Mouse (Mus musculus): ENCODE measurements at regions not wholly inside any gene's neighbourhood (a gene's known extent, or its start where the extent isn't known, plus 50 kb on each side); places are given as distances from the start of the nearest gene placed in this dataset.

GRCm38 (mm10) chr1:35708176-35708788, 359.9 kb upstream of the Hs6st1 start:
- 75% methylated on average over 2 of the region's 2 CpGs for WGBS
- H3K4me2 ChIP-seq (replicated peaks; ENCODE audit: low read depth, low read length) = no peak overlapping the region
- H3K9ac ChIP-seq (replicated peaks; ENCODE audit: low read depth) = no peak overlapping the region
- H3K27me3 ChIP-seq (replicated peaks; ENCODE audit: insufficient read depth, low read length) = no peaks in the 10 kb centered on the region
- no peak overlapping the region for H3K4me3 ChIP-seq (ENCODE audit: low read depth, low read length)
- H3K36me3 ChIP-seq (ENCODE audit: insufficient read depth, low read length) = no peaks in the 10 kb centered on the region
- H3K9me3 ChIP-seq (ENCODE audit: low read length) = no peaks in the 10 kb centered on the region
- H3K27ac ChIP-seq (ENCODE audit: low read length) = no peak overlapping the region
- TF ChIP-seq CTCF (IDR thresholded peaks at IDR 0.05) = 0 out of 2 replicates have a peak, but pooled peaks have one; percentile 7
- no peak for TF ChIP-seq EP300 (IDR thresholded peaks at IDR 0.05)
- DNase-seq (ENCODE audit: low spot score) = no peak
- ATAC-seq = no peak
- H3K4me1 ChIP-seq (ENCODE audit: insufficient read depth, low read depth, low read length) = no peaks in the 10 kb centered on the region

DNA sequence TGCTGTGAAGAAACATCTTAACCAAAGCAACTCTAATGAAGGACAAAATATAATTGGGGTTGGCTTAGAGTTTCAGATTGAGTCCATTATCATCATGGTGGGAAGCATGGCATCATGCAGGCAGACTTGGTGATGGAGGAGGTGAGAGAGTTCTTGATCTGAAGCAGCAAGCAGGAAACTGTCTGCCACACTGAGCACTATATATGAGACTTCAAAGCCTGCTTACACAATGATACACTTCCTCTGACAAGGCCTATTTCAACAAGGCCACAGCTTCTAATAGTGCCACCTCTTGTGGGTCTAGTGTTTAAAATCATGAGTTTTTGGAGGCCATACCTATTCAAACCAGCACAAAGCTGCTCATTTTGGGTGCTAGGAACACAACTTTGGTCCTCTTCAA, 359.0 kb upstream of the Hs6st1 start:
- H3K36me3 ChIP-seq (ENCODE audit: insufficient read depth, low read length) = no peaks in the 10 kb centered on the region
- no peaks in the 10 kb centered on the region for H3K4me1 ChIP-seq (ENCODE audit: insufficient read depth, low read depth, low read length)
- DNase-seq (ENCODE audit: low spot score) = no peak
- H3K9me3 ChIP-seq (ENCODE audit: low read length) = no peaks in the 10 kb centered on the region
- no peak for TF ChIP-seq CTCF (IDR thresholded peaks at IDR 0.05)
- no peak for TF ChIP-seq EP300 (IDR thresholded peaks at IDR 0.05)
- H3K9ac ChIP-seq (replicated peaks; ENCODE audit: low read depth) = no peak overlapping the region
- no peak overlapping the region for H3K4me3 ChIP-seq (ENCODE audit: low read depth, low read length)
- no peak overlapping the region for H3K4me2 ChIP-seq (replicated peaks; ENCODE audit: low read depth, low read length)
- H3K27me3 ChIP-seq (replicated peaks; ENCODE audit: insufficient read depth, low read length) = no peaks in the 10 kb centered on the region
- H3K27ac ChIP-seq (ENCODE audit: low read length) = no peak overlapping the region
- no peak for ATAC-seq

GRCm38 (mm10) chr1:35713961-35714360, 354.2 kb upstream of the Hs6st1 start:
- no peak for DNase-seq (ENCODE audit: low spot score)
- H3K4me1 ChIP-seq (ENCODE audit: insufficient read depth, low read depth, low read length) = no peaks in the 10 kb centered on the region
- no peaks in the 10 kb centered on the region for H3K36me3 ChIP-seq (ENCODE audit: insufficient read depth, low read length)
- H3K9me3 ChIP-seq (ENCODE audit: low read length) = no peaks in the 10 kb centered on the region
- TF ChIP-seq EP300 (IDR thresholded peaks at IDR 0.05) = no peak
- TF ChIP-seq CTCF (IDR thresholded peaks at IDR 0.05) = no peak
- no peak overlapping the region for H3K9ac ChIP-seq (replicated peaks; ENCODE audit: low read depth)
- no peak overlapping the region for H3K27ac ChIP-seq (ENCODE audit: low read length)
- no peaks in the 10 kb centered on the region for H3K27me3 ChIP-seq (replicated peaks; ENCODE audit: insufficient read depth, low read length)
- H3K4me2 ChIP-seq (replicated peaks; ENCODE audit: low read depth, low read length) = no peak overlapping the region
- no peak overlapping the region for H3K4me3 ChIP-seq (ENCODE audit: low read depth, low read length)
- no peak for ATAC-seq
- 57% methylated on average over 4 of the region's 4 CpGs for WGBS

- Histone ChIP-seq H3K36me3 (ENCODE audit: insufficient read depth, low read length) (no peaks in the 10 kb centered on the region), H3K27ac (ENCODE audit: low read length) (no peak overlapping the region), H3K27me3 (replicated peaks; ENCODE audit: insufficient read depth, low read length) (no peaks in the 10 kb centered on the region), H3K9ac (replicated peaks; ENCODE audit: low read depth) (no peak overlapping the region), H3K9me3 (ENCODE audit: low read length) (no peaks in the 10 kb centered on the region), H3K4me1 (ENCODE audit: insufficient read depth, low read depth, low read length) (no peaks in the 10 kb centered on the region), H3K4me2 (replicated peaks; ENCODE audit: low read depth, low read length) (no peak overlapping the region), H3K4me3 (ENCODE audit: low read depth, low read length) (no peak overlapping the region)
- no peak for TF ChIP-seq EP300 (IDR thresholded peaks at IDR 0.05)
- peak; percentile 35; the same call in 1 of the 2 replicates for TF ChIP-seq CTCF (IDR thresholded peaks at IDR 0.05)
- WGBS = 59% methylated on average over 6 of the region's 6 CpGs
- ATAC-seq (no peak), DNase-seq (ENCODE audit: low spot score) (no peak)
Measured at GRCm38 (mm10) chr1:35715931-35716330, 352.3 kb upstream of the Hs6st1 start.

DNA sequence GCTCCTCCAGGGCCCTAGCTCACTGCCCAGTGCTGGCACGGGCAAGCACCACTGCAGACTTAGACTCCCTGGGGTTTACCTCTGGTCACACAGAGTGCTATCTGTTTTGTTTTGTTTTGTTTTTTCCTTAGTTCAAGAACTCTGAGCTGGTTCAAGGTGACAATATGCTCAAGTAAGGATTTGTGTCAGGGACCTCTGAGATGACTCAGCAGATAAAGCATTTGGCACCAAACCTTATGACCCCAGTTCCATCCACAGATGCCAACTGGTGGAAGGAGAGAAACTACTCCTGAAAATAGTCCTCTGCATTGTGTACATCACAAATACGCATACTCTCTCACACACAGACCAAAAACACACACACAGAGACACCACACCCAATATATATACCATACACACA, 351.0 kb upstream of the Hs6st1 start:
- Histone ChIP-seq H3K4me3 (ENCODE audit: low read depth, low read length) (no peak overlapping the region), H3K27me3 (replicated peaks; ENCODE audit: insufficient read depth, low read length) (no peaks in the 10 kb centered on the region), H3K9ac (replicated peaks; ENCODE audit: low read depth) (no peak overlapping the region), H3K36me3 (ENCODE audit: insufficient read depth, low read length) (no peaks in the 10 kb centered on the region), H3K27ac (ENCODE audit: low read length) (no peak overlapping the region), H3K4me1 (ENCODE audit: insufficient read depth, low read depth, low read length) (no peaks in the 10 kb centered on the region), H3K4me2 (replicated peaks; ENCODE audit: low read depth, low read length) (no peak overlapping the region), H3K9me3 (ENCODE audit: low read length) (no peaks in the 10 kb centered on the region)
- WGBS = 86% methylated on average over 2 of the region's 2 CpGs
- TF ChIP-seq EP300 (IDR thresholded peaks at IDR 0.05) (no peak), CTCF (IDR thresholded peaks at IDR 0.05) (no peak)
- DNase-seq (ENCODE audit: low spot score) (no peak), ATAC-seq (no peak)

DNA sequence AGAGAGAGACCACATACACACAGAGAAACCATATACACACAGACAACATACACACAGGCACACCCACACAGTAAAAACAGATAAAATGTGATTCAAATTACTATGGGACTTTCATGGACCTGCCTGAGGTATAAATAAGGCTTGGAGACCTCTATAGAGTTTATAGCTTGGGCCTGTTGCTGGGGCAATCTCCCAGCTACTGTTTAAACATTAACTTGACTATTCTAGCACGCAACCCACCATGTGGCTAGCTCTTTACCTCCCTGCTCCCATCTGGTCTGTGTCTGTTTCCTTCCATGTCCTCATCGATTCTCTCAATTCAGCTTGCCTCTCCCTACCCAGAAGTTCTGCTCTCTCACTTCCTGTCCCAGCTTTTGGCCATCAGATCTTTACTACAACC, 350.5 kb upstream of the Hs6st1 start:
- no peak for ATAC-seq
- H3K4me1 ChIP-seq (ENCODE audit: insufficient read depth, low read depth, low read length) = no peaks in the 10 kb centered on the region
- 52% methylated on average over 2 of the region's 2 CpGs for WGBS
- no peaks in the 10 kb centered on the region for H3K9me3 ChIP-seq (ENCODE audit: low read length)
- no peak overlapping the region for H3K27ac ChIP-seq (ENCODE audit: low read length)
- no peaks in the 10 kb centered on the region for H3K27me3 ChIP-seq (replicated peaks; ENCODE audit: insufficient read depth, low read length)
- no peak overlapping the region for H3K9ac ChIP-seq (replicated peaks; ENCODE audit: low read depth)
- no peaks in the 10 kb centered on the region for H3K36me3 ChIP-seq (ENCODE audit: insufficient read depth, low read length)
- no peak overlapping the region for H3K4me3 ChIP-seq (ENCODE audit: low read depth, low read length)
- no peak overlapping the region for H3K4me2 ChIP-seq (replicated peaks; ENCODE audit: low read depth, low read length)
- TF ChIP-seq EP300 (IDR thresholded peaks at IDR 0.05) = no peak
- no peak for TF ChIP-seq CTCF (IDR thresholded peaks at IDR 0.05)
- DNase-seq (ENCODE audit: low spot score) = no peak

DNA sequence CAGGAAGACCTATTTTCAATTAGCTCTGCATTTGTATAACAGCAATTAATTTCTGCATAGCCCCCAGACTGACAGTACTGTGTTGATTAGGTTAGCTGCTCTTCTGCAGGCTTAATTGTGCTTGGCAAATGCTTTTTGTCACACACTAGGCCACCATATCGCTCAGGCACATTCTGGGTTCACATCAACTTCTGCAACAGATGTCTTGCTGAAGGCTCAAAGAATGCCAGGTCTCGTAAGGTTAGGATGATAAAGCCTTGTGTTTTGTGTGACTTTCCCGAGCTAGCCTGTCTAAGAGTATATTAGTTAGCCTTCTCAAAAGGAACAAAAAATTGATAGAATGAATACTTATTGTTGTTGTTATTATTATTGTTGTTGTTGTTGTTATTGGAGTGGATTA, 348.1 kb upstream of the Hs6st1 start:
- H3K4me3 ChIP-seq (ENCODE audit: low read depth, low read length) = no peak overlapping the region
- H3K4me2 ChIP-seq (replicated peaks; ENCODE audit: low read depth, low read length) = no peak overlapping the region
- DNase-seq (ENCODE audit: low spot score) (no peak), ATAC-seq (no peak)
- no peaks in the 10 kb centered on the region for H3K4me1 ChIP-seq (ENCODE audit: insufficient read depth, low read depth, low read length)
- TF ChIP-seq CTCF (IDR thresholded peaks at IDR 0.05) (no peak), EP300 (IDR thresholded peaks at IDR 0.05) (no peak)
- H3K9ac ChIP-seq (replicated peaks; ENCODE audit: low read depth) = no peak overlapping the region
- WGBS = 85% methylated on average over 3 of the region's 3 CpGs
- no peaks in the 10 kb centered on the region for H3K9me3 ChIP-seq (ENCODE audit: low read length)
- no peaks in the 10 kb centered on the region for H3K36me3 ChIP-seq (ENCODE audit: insufficient read depth, low read length)
- H3K27me3 ChIP-seq (replicated peaks; ENCODE audit: insufficient read depth, low read length) = no peaks in the 10 kb centered on the region
- H3K27ac ChIP-seq (ENCODE audit: low read length) = no peak overlapping the region
